Mouse (Mus musculus): Measurements from ENCODE around the gene Art4. TPM values are rescaled to one million over a fixed set of nuclear protein-coding genes. Genes with fewer than 3 reads are reported as not detected.

Gene Art4
- polyA plus RNA-seq, 1 experiment from 2014 or later: 1.8 TPM

- Histone ChIP-seq H3K27ac (peak overlapping the region; percentile 66; the same call in 1 of the 2 replicates), H3K36me3 (no peaks in the 10 kb centered on the region), H3K27me3 (ENCODE audit: low read depth, poor library complexity, severe bottlenecking) (no peaks in the 10 kb centered on the region), H3K4me3 (peak overlapping the region; percentile 1; the same call in 1 of the 2 replicates), H3K9me3 (replicated peaks) (no peaks in the 10 kb centered on the region), H3K4me1 (peaks cover 34% of the 10 kb centered on the region)
- WGBS: 24% methylated on average over 11 of the region's 11 CpGs
- DNase-seq (ENCODE audit: low spot score): no peak
Observed at GRCm38 (mm10) chr6:136857873-136858260, 334 bp upstream of the Art4 start.

- H3K36me3 ChIP-seq: no peaks in the 10 kb centered on the region
- 58% methylated on average over 14 of the region's 14 CpGs for WGBS
- peaks cover 46% of the 10 kb centered on the region for H3K4me1 ChIP-seq
- peak overlapping the region; percentile 11; the same call in 1 of the 2 replicates for H3K4me3 ChIP-seq
- H3K27me3 ChIP-seq (ENCODE audit: low read depth, poor library complexity, severe bottlenecking): no peaks in the 10 kb centered on the region
- no peak for DNase-seq (ENCODE audit: low spot score)
- peak overlapping the region; percentile 72 for H3K27ac ChIP-seq
- H3K9me3 ChIP-seq (replicated peaks): no peaks in the 10 kb centered on the region
Observed at GRCm38 (mm10) chr6:136856071-136856636, 1.4 kb downstream of the Art4 start.

GRCm38 (mm10) chr6:136855183-136855582 is 2.4 kb downstream of the Art4 start:
- Histone ChIP-seq H3K9me3 (replicated peaks) (no peaks in the 10 kb centered on the region), H3K27me3 (ENCODE audit: low read depth, poor library complexity, severe bottlenecking) (no peaks in the 10 kb centered on the region), H3K4me3 (no peak overlapping the region), H3K36me3 (no peaks in the 10 kb centered on the region), H3K4me1 (peaks cover 47% of the 10 kb centered on the region), H3K27ac (no peak overlapping the region)
- WGBS: 87% methylated on average over 2 of the region's 2 CpGs
- DNase-seq (ENCODE audit: low spot score): no peak

GRCm38 (mm10) chr6:136854361-136854781 is 3.2 kb downstream of the Art4 start:
- 89% methylated on average over 11 of the region's 11 CpGs for WGBS
- Histone ChIP-seq H3K27me3 (ENCODE audit: low read depth, poor library complexity, severe bottlenecking) (no peaks in the 10 kb centered on the region), H3K4me1 (peaks cover 49% of the 10 kb centered on the region)

GRCm38 (mm10) chr6:136852762-136853161 is 4.8 kb downstream of the Art4 start:
- Histone ChIP-seq H3K4me1 (peaks cover 47% of the 10 kb centered on the region), H3K4me3 (no peak overlapping the region), H3K27me3 (ENCODE audit: low read depth, poor library complexity, severe bottlenecking) (no peaks in the 10 kb centered on the region), H3K36me3 (no peaks in the 10 kb centered on the region), H3K9me3 (replicated peaks) (no peaks in the 10 kb centered on the region), H3K27ac (peak overlapping the region; percentile 78)
- DNase-seq (ENCODE audit: low spot score): no peak
- 50% methylated on average over 3 of the region's 3 CpGs for WGBS

More at GRCm38 (mm10) chr6:136854361-136854781, 3.2 kb downstream of the Art4 start:
- no peak for DNase-seq (ENCODE audit: low spot score)
- Histone ChIP-seq H3K4me3 (no peak overlapping the region), H3K36me3 (no peaks in the 10 kb centered on the region), H3K9me3 (replicated peaks) (no peaks in the 10 kb centered on the region), H3K27ac (peak overlapping the region; percentile 31; the same call in 1 of the 2 replicates)

- Histone ChIP-seq H3K9me3 (replicated peaks) (no peaks in the 10 kb centered on the region), H3K36me3 (no peaks in the 10 kb centered on the region), H3K27me3 (ENCODE audit: low read depth, poor library complexity, severe bottlenecking) (no peaks in the 10 kb centered on the region), H3K27ac (peak overlapping the region; percentile 78), H3K4me1 (peaks cover 43% of the 10 kb centered on the region), H3K4me3 (no peak overlapping the region)
- WGBS: 83% methylated on average over 4 of the region's 4 CpGs
- DNase-seq (ENCODE audit: low spot score): no peak
Observed at GRCm38 (mm10) chr6:136852348-136852747, 5.2 kb downstream of the Art4 start.

GRCm38 (mm10) chr6:136850267-136850666 is 7.3 kb downstream of the Art4 start:
- 75% methylated on average over 6 of the region's 6 CpGs for WGBS
- no peaks in the 10 kb centered on the region for H3K36me3 ChIP-seq
- DNase-seq (ENCODE audit: low spot score): no peak

GRCm38 (mm10) chr6:136848971-136849370 is 8.6 kb downstream of the Art4 start:
- peaks cover 19% of the 10 kb centered on the region for H3K4me1 ChIP-seq
- WGBS: 90% methylated on average over 5 of the region's 5 CpGs
- no peaks in the 10 kb centered on the region for H3K36me3 ChIP-seq
- no peak overlapping the region for H3K27ac ChIP-seq
- no peaks in the 10 kb centered on the region for H3K27me3 ChIP-seq (ENCODE audit: low read depth, poor library complexity, severe bottlenecking)
- H3K9me3 ChIP-seq (replicated peaks): no peaks in the 10 kb centered on the region
- no peak for DNase-seq (ENCODE audit: low spot score)
- H3K4me3 ChIP-seq: no peak overlapping the region

More at GRCm38 (mm10) chr6:136850267-136850666, 7.3 kb downstream of the Art4 start:
- Histone ChIP-seq H3K4me3 (no peak overlapping the region), H3K27ac (no peak overlapping the region), H3K27me3 (ENCODE audit: low read depth, poor library complexity, severe bottlenecking) (no peaks in the 10 kb centered on the region), H3K4me1 (peaks cover 25% of the 10 kb centered on the region), H3K9me3 (replicated peaks) (no peaks in the 10 kb centered on the region)

- 90% methylated on average over 8 of the region's 8 CpGs for WGBS
- H3K27me3 ChIP-seq (ENCODE audit: low read depth, poor library complexity, severe bottlenecking): no peaks in the 10 kb centered on the region
- no peaks in the 10 kb centered on the region for H3K9me3 ChIP-seq (replicated peaks)
- DNase-seq (ENCODE audit: low spot score): no peak
- no peak overlapping the region for H3K27ac ChIP-seq
- H3K4me1 ChIP-seq: peaks cover 19% of the 10 kb centered on the region
- no peaks in the 10 kb centered on the region for H3K36me3 ChIP-seq
- H3K4me3 ChIP-seq: no peak overlapping the region
Observed at GRCm38 (mm10) chr6:136848399-136848798, 9.1 kb downstream of the Art4 start.

GRCm38 (mm10) chr6:136847790-136848189 is 9.7 kb downstream of the Art4 start:
- Histone ChIP-seq H3K4me1 (peaks cover 14% of the 10 kb centered on the region), H3K9me3 (replicated peaks) (no peaks in the 10 kb centered on the region), H3K4me3 (no peak overlapping the region), H3K27ac (no peak overlapping the region), H3K27me3 (ENCODE audit: low read depth, poor library complexity, severe bottlenecking) (no peaks in the 10 kb centered on the region), H3K36me3 (no peaks in the 10 kb centered on the region)
- 29% methylated on average over 2 of the region's 2 CpGs for WGBS
- DNase-seq (ENCODE audit: low spot score): peak; percentile 68

GRCm38 (mm10) chr6:136847267-136847666 is 10.3 kb downstream of the Art4 start:
- H3K9me3 ChIP-seq (replicated peaks): no peaks in the 10 kb centered on the region
- no peaks in the 10 kb centered on the region for H3K36me3 ChIP-seq
- WGBS: 88% methylated on average over 3 of the region's 3 CpGs
- DNase-seq (ENCODE audit: low spot score): no peak
- no peak overlapping the region for H3K27ac ChIP-seq
- no peak overlapping the region for H3K4me3 ChIP-seq
- no peaks in the 10 kb centered on the region for H3K27me3 ChIP-seq (ENCODE audit: low read depth, poor library complexity, severe bottlenecking)
- peaks cover 9% of the 10 kb centered on the region for H3K4me1 ChIP-seq

- DNase-seq (ENCODE audit: low spot score): no peak
- no peaks in the 10 kb centered on the region for H3K36me3 ChIP-seq
- H3K27ac ChIP-seq: no peak overlapping the region
- WGBS: 80% methylated on average over 5 of the region's 5 CpGs
- H3K27me3 ChIP-seq (ENCODE audit: low read depth, poor library complexity, severe bottlenecking): no peaks in the 10 kb centered on the region
- no peaks in the 10 kb centered on the region for H3K9me3 ChIP-seq (replicated peaks)
- no peak overlapping the region for H3K4me3 ChIP-seq
- H3K4me1 ChIP-seq: peaks cover 4% of the 10 kb centered on the region; the same call in 1 of the 2 replicates
Observed at GRCm38 (mm10) chr6:136845706-136846480, 11.6 kb downstream of the Art4 start.

- H3K4me1 ChIP-seq: no peaks in the 10 kb centered on the region
Observed at GRCm38 (mm10) chr6:136844903-136845302, 12.6 kb downstream of the Art4 start.

More at GRCm38 (mm10) chr6:136844903-136845302, 12.6 kb downstream of the Art4 start:
- H3K27me3 ChIP-seq (ENCODE audit: low read depth, poor library complexity, severe bottlenecking): no peaks in the 10 kb centered on the region
- no peak overlapping the region for H3K4me3 ChIP-seq
- H3K36me3 ChIP-seq: no peaks in the 10 kb centered on the region
- WGBS: 75% methylated on average over 2 of the region's 2 CpGs
- H3K9me3 ChIP-seq (replicated peaks): no peaks in the 10 kb centered on the region
- DNase-seq (ENCODE audit: low spot score): no peak
- no peak overlapping the region for H3K27ac ChIP-seq

Data from limb, embryonic 10.5 days (tissue).